Mouse (Mus musculus) C2C12 (cell line): Measurements from ENCODE around the gene Ctsa. TPM values are rescaled to one million over a fixed set of nuclear protein-coding genes. Genes with fewer than 3 reads are reported as not detected.

Source experiments
- H3K27me3 ChIP-seq: one replicate; pipeline ENCODE4 v1.6.1; 2011; ENCODE audit not compliant: control insufficient read depth, insufficient read depth, insufficient read length
- H3K36me3 ChIP-seq: one replicate; pipeline ENCODE4 v1.6.1; 2011; ENCODE audit not compliant: control insufficient read depth, insufficient read depth
- H3K4me3 ChIP-seq: one replicate; pipeline ENCODE4 v1.5.1; 2011; ENCODE audit warnings: mild to moderate bottlenecking, control low read depth; ENCODE audit not compliant: poor library complexity, insufficient read depth, severe bottlenecking
- H3K79me2 ChIP-seq: one replicate; pipeline ENCODE4 v1.6.1; 2011; ENCODE audit not compliant: control insufficient read depth, insufficient read depth
- H3K79me3 ChIP-seq: one replicate; pipeline ENCODE4 v1.6.1; 2011; ENCODE audit warnings: low read depth, control low read depth
- H3ac ChIP-seq: one replicate; pipeline ENCODE3; 2011; ENCODE audit warnings: low read depth; ENCODE audit not compliant: control insufficient read depth, insufficient read length
- CEBPB ChIP-seq: IDR thresholded peaks from one replicate; pipeline ENCODE4 v1.6.1; 2011; ENCODE audit warnings: low read depth, mild to moderate bottlenecking, control low read depth, moderate library complexity
- CTCF ChIP-seq: IDR thresholded peaks from one replicate; pipeline ENCODE4 v1.5.1; 2011; ENCODE audit not compliant: control insufficient read depth, insufficient read depth, insufficient read length
- FOSL1 ChIP-seq: IDR thresholded peaks from one replicate; pipeline ENCODE4 v1.8.0; 2011; ENCODE audit warnings: mild to moderate bottlenecking, low read length; ENCODE audit not compliant: poor library complexity, insufficient read depth, severe bottlenecking
- MAX ChIP-seq: IDR thresholded peaks from one replicate; pipeline ENCODE4 v1.6.1; 2011; ENCODE audit warnings: mild to moderate bottlenecking, control low read depth
- MYOD1 ChIP-seq: IDR thresholded peaks from one replicate; pipeline ENCODE4 v1.6.1; 2011; ENCODE audit warnings: low read depth; ENCODE audit not compliant: control insufficient read depth, insufficient read length
- MYOG ChIP-seq: IDR thresholded peaks from one replicate; pipeline ENCODE4 v1.6.1; 2011; ENCODE audit not compliant: control insufficient read depth, insufficient read length; ENCODE audit errors: extremely low read depth
- USF1 ChIP-seq: IDR thresholded peaks from one replicate; pipeline ENCODE4 v1.6.1; 2011; ENCODE audit warnings: low read depth, mild to moderate bottlenecking, control low read depth, moderate library complexity
- polyA plus RNA-seq: library from polyadenylated mRNA; unstranded; fragments of >200 nt; fragmentation: generic; extraction: Trizol; gene quantifications from one replicate; pipeline ENCODE4 v1.2.1, GENCODE M21; 2012; ENCODE audit warnings: missing spikeins

Gene Ctsa
- polyA plus RNA-seq, 1 experiment: 160 TPM

DNA sequence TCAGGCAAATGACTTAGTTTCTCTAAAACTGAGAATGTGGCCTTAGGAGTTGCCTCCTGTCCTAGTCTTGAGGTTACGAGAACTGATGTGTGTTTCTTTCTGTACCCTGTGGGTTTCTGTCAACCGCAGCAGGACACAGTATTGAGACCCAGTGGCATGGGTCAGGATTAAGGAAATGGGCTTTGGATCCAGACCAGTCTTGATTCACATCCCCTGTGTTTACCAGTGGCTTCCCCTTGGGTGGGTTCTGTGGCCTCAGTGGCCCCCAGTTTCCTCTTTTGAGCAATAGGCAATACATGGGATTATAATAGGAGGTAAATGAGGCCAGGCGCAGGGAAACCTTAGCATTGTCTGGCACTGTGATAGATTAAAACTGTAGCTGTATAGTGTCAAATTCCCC lies 45.6 kb upstream of the Ctsa start:
- peak overlapping the region; percentile 45 for H3K4me3 ChIP-seq

DNA sequence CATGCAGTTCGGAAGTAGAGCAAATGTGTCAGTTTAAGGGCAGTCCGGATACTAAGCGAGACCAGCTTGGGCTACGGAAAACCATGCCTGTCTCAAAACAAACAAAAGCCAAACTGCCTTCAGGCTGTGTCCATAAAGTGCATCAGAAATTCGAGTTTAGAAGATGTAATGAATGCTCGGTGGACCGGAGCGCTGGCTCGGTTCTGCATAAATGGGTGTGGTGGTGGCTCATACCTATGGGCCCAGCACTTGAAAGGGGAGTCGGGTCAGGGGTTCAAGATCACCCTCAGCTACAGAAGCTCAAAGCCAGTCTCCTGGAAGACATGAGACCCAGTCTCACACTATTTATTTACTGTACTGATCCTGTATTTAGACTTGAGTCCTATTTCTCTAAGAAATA lies 44.9 kb upstream of the Ctsa start:
- Histone ChIP-seq H3K79me3 (no peaks in the 10 kb centered on the region), H3K36me3 (peaks cover 42% of the 10 kb centered on the region)

More for the DNA sequence above, 45.6 kb upstream of the Ctsa start:
- TF ChIP-seq CTCF (no peak), MYOG (no peak), MAX (no peak), FOSL1 (no peak), CEBPB (no peak), MYOD1 (no peak), USF1 (no peak)
- Histone ChIP-seq H3K27me3 (no peaks in the 10 kb centered on the region), H3K79me3 (no peaks in the 10 kb centered on the region), H3ac (no peak overlapping the region), H3K36me3 (peaks cover 38% of the 10 kb centered on the region), H3K79me2 (peaks cover 9% of the 10 kb centered on the region)

DNA sequence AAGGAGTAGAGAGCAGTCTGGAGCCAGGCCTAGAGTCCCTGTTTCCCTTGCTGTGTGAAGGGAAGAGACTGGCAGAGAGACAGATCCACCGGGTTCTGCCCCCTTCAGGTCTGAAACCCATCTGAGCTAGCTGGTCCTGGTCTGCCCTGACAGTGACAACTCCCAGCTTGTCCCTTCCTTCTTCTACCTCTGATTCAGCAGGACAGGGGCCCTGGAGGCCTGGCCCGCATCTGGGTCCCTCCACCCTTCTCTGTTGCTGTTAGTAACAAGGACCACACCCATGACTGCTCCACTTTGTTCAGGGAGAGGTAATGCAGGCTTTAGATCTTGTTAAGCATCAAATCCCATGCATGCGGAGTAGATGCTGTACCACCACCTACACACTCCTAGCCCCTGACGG lies 44.3 kb upstream of the Ctsa start:
- no peak for TF ChIP-seq CTCF
- no peak for TF ChIP-seq MYOD1
- TF ChIP-seq USF1: no peak
- TF ChIP-seq FOSL1: no peak
- no peak for TF ChIP-seq MAX
- TF ChIP-seq CEBPB: no peak
- no peak for TF ChIP-seq MYOG
- Histone ChIP-seq H3K4me3 (no peak overlapping the region), H3K79me2 (peaks cover 9% of the 10 kb centered on the region), H3K27me3 (no peaks in the 10 kb centered on the region), H3K79me3 (no peaks in the 10 kb centered on the region), H3K36me3 (peaks cover 46% of the 10 kb centered on the region), H3ac (no peak overlapping the region)

More for the DNA sequence above, 44.9 kb upstream of the Ctsa start:
- TF ChIP-seq MAX (no peak), FOSL1 (no peak), CTCF (no peak), MYOG (no peak), MYOD1 (no peak), USF1 (no peak), CEBPB (no peak)
- Histone ChIP-seq H3K27me3 (no peaks in the 10 kb centered on the region), H3K79me2 (peaks cover 9% of the 10 kb centered on the region), H3K4me3 (no peak overlapping the region), H3ac (no peak overlapping the region)

DNA sequence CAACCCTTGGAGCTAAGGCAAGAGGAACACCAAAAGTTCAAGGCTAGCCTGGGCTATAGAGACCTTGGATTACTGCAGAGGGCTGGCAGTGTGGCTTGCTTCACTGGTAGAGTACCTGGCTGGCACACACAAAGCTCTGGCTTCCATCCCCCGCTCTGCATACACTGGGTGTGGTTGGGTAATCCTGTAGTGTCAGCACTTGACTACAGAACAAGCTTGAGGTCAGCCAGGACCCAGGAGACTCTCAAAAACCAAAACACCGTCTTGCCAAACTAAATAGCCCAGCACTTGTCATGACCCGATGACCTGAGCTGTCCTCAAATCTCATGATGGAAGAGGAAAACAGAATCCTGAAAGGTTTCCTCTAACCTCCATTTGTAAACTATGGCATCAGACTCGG lies 42.2 kb upstream of the Ctsa start:
- Histone ChIP-seq H3K27me3 (no peaks in the 10 kb centered on the region), H3K4me3 (no peak overlapping the region), H3ac (no peak overlapping the region), H3K79me2 (peaks cover 9% of the 10 kb centered on the region), H3K79me3 (no peaks in the 10 kb centered on the region), H3K36me3 (peaks cover 62% of the 10 kb centered on the region)
- no peak for TF ChIP-seq CEBPB

DNA sequence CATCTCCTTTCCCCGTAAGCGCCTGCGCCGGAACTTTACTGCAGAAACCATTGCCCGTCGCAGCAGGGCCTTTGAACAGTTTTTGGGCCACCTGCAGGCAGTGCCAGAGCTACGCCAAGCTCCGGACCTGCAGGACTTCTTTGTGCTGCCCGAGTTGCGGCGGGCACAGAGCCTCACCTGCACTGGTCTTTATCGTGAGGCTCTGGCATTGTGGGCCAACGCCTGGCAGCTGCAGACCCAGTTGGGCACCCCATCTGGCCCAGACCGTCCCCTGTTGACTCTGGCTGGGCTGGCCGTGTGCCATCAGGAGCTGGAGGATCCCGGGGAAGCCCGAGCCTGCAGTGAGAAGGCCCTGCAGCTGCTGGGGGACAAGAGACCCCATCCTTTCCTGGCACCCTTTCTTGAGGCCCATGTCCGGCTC lies 40.8 kb upstream of the Ctsa start:
- H3K79me3 ChIP-seq: no peaks in the 10 kb centered on the region
- peaks cover 69% of the 10 kb centered on the region for H3K36me3 ChIP-seq
- no peak for TF ChIP-seq CEBPB
- no peak for TF ChIP-seq MAX
- TF ChIP-seq USF1: no peak
- TF ChIP-seq MYOD1: no peak
- no peak for TF ChIP-seq CTCF
- TF ChIP-seq FOSL1: no peak
- no peak for TF ChIP-seq MYOG

DNA sequence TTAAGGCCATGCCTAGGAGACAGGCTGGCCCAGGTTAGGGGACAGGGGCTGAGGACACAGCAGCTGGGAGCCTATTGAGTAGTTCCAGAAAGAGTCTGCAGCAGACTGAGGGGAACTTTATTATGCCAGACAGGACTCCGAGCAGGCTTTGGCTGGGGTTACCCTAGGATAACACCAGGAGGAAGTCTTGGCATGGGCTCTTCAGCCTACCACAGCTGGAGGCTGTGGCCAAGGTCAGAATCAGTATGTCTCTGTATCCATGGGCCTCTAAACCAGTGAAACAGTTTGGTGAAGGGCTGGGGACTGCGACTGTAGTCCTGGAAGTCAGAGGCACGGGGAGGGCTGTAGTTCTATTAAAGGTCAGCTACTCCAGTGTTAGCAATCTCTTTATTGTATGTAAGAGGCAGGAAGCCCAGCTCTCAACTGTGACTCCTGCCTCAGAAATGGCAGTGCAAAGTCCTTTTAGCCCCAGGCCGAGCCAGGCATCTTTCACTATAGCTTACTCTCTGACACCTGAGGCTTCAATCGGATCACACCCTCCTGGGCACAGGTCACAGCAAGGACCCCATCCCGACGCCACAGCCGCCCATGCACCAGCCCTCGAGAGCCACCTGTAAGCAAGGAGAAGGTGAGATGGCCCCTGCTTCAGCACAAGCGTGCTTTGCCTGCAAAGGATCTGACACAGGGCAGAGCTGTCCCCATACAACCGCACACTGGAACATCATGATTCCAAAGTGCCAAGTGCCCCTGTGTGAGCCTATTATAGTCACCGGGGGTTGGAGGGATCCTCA lies 40.1 kb upstream of the Ctsa start:
- TF ChIP-seq MYOD1 (no peak), FOSL1 (no peak), MYOG (no peak), CEBPB (no peak), CTCF (no peak), USF1 (no peak), MAX (no peak)
- Histone ChIP-seq H3K79me3 (no peaks in the 10 kb centered on the region), H3ac (no peak overlapping the region), H3K4me3 (no peak overlapping the region), H3K79me2 (peaks cover 7% of the 10 kb centered on the region), H3K27me3 (no peaks in the 10 kb centered on the region), H3K36me3 (peaks cover 75% of the 10 kb centered on the region)

More for the DNA sequence above, 40.8 kb upstream of the Ctsa start:
- H3K79me2 ChIP-seq: peaks cover 9% of the 10 kb centered on the region
- H3K4me3 ChIP-seq: no peak overlapping the region
- no peak overlapping the region for H3ac ChIP-seq
- no peaks in the 10 kb centered on the region for H3K27me3 ChIP-seq
